Mouse (Mus musculus) B cell, adult 2 months (primary cell): ENCODE data around the gene Cys1.
A peak's percentile ranks its signal among the peaks of the same experiment; 100 is the strongest.
"Not testable (repeated sequence)": the region's sequence is repeated elsewhere in the genome, so short reads cannot be mapped to it uniquely, and the experiment has no call there.

Experiments used
- DNase-seq, 2 experiments: peaks; one replicate each; pipeline ENCODE4 v3.0.0; 2022

Cys1 gene

DNA sequence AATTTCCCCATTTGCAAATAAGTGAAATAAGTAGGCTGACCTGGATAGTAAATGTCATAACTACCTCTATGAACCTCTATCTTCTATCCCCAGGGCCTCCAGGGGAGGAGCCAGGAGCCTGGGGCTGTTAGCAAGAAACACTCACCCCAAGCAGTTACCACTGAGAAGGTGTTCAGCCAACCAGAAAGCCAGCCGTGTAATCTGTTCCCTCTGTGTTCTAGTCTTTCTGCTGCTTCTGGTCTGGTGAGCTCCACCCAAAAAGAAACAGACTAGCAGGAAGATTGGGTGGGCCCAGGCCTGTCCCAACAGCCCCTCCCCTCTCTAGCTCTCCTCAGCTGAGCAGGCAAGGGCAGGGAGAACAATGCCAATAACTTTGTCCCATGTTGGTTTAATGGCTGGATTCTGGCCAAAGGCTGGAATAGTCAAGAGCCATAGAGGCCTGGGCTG is 37.5 kb downstream of the Cys1 start:
- DNase-seq, result peak; percentile 26 to 34

GRCm38 (mm10) chr12:24642370-24642802 is 39.2 kb downstream of the Cys1 start:
- no peak for DNase-seq

GRCm38 (mm10) chr12:24638787-24639186 is 42.8 kb downstream of the Cys1 start:
- not testable (repeated sequence) for DNase-seq

GRCm38 (mm10) chr12:24634648-24635047 is 47.0 kb downstream of the Cys1 start:
- no peak for DNase-seq

- no peak for DNase-seq
Measured at GRCm38 (mm10) chr12:24634212-24634611, 47.4 kb downstream of the Cys1 start.

GRCm38 (mm10) chr12:24633753-24634191 is 47.8 kb downstream of the Cys1 start:
- peak; percentile 34 to 42 for DNase-seq

GRCm38 (mm10) chr12:24632404-24632803 is 49.2 kb downstream of the Cys1 start:
- DNase-seq, result no peak

DNA sequence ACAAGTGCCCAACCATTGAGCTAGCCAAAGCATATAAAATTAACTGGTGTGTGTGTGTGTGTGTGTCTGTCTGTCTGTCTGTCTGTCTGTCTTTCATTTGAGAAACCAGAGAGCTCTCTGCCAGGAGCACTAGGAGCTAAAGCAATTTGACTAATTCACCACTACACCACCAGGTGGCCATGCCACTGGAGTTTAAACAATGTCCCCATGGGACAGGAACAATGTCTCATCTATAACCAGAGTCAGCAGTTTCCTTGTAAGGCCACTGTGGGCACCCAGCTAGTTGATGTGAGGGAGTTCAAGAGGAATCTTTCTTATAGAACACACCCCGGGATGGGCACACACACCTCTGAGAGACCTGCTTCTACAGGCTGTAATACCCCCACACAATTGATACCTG is 51.4 kb downstream of the Cys1 start:
- peak; percentile 56 to 64 for DNase-seq

GRCm38 (mm10) chr12:24627215-24627614 is 54.4 kb downstream of the Cys1 start:
- DNase-seq, result no peak

DNA sequence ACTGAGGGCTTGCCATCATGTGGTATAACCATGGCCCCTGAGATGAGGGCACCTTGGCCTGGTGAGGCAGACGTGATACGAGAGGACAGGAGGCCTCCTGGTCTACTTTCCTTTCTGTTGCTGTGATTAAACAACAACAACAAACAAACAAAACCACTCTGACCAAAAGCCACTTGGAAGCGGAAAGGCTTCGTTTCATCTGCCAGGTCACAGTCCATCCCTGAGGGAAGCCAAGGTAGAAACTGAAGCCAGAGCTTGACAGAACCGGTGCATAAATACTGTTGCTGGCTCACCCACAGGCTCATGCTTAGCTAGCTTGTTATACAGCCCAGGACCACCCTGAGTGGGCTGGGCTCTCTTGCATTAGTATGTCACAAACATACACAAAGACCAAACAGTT is 55.2 kb downstream of the Cys1 start:
- no peak for DNase-seq

DNA sequence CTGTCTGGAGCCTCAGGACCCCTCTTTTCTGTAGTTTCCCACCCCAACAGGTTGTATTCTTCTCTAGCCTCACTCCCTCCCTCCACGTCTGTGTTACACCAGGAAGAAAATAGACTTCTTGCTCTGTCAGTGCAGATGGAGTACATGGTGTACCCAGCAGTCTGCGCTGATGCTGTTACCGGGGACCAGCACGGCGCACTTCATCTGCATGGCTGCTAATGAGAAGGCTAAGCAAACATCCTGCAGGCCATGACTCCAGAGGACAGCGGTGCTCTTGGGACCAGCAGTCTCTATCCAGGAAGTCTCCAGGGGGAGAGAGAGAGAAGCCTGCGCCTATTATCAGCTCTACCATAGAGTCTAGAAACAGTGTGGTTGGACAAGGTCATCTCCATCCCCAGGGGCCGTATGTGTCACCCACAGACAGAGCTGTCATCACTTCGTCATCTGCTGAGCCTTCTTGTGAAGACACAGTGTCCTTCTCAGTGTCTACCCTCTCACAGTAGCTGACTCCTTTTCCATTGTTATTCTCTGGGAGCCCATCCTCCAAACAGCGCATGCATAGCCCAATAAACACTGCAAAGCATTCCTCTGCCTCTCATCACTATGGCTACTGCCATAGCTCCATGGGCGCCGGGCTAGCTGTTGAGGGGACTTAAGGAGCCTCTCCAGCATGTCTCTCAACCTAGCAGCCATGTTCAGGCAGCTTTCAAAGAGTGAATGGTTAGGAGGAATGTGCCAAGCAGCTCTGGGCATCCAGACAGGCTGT is 57.9 kb downstream of the Cys1 start:
- DNase-seq, result no peak

DNA sequence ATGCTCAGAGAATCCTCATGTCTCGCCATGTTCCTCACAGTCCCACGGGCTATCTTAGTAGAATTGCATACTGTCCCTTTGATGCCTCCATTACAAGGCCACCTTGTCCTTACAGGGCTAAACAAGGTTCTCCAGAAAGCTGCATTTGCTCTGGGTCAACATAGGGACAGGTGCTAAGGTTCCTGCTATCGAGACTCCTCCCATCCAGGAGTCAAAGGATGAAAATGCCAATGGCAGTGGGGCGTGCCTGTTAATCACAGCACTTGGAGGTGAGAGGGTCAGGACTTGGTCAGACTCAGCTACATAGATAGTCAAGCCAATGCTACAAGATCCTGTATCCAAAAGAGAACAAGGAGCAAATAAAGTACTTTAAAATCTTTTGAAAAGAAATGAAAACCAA is 62.2 kb downstream of the Cys1 start:
- no peak for DNase-seq
